Mouse (Mus musculus) intestine, embryonic 14.5 days (tissue): ENCODE results near the gene Babam2. TPM values are rescaled to one million over a fixed set of nuclear protein-coding genes. Genes with fewer than 3 reads are reported as not detected.
A peak's percentile ranks its signal among the peaks of the same experiment; 100 is the strongest.

ENCODE experiments used
- ATAC-seq: fragments of 200-750 bp; cut with Nextera tagmentation; replicated peaks from 2 replicates; pipeline ENCODE4 v1.8.0; 2017; ENCODE audit warnings: low read depth, moderate number of reproducible peaks, moderate TSS enrichment, moderate library complexity; ENCODE audit not compliant: low FRiP score, low TSS enrichment
- DNase-seq: peaks from one replicate; pipeline ENCODE4 v3.0.0-alpha.2; 2018; ENCODE audit warnings: low spot score
- H3K27ac ChIP-seq: fragments of 300-500 bp; sonication (generic); 2 replicates; pipeline ENCODE4 v1.5.1; 2014; ENCODE audit warnings: low read depth, mild to moderate bottlenecking, control low read depth
- H3K27me3 ChIP-seq: fragments of 300-500 bp; sonication (generic); replicated peaks from 2 replicates; pipeline ENCODE4 v1.6.1; 2014; ENCODE audit warnings: low read length, control low read depth; ENCODE audit not compliant: control insufficient read depth, insufficient read depth
- H3K36me3 ChIP-seq: fragments of 300-500 bp; sonication (generic); 2 replicates; pipeline ENCODE4 v1.6.1; 2014; ENCODE audit warnings: low read length, control low read depth; ENCODE audit not compliant: control insufficient read depth, insufficient read depth
- H3K4me1 ChIP-seq: fragments of 300-500 bp; sonication (generic); replicated peaks from 2 replicates; pipeline ENCODE4 v1.6.1; 2014; ENCODE audit warnings: low read length, control low read depth, mixed read lengths; ENCODE audit not compliant: control insufficient read depth, insufficient read depth
- H3K4me2 ChIP-seq: fragments of 300-500 bp; sonication (generic); 2 replicates; pipeline ENCODE4 v1.6.1; 2014; ENCODE audit warnings: low read length
- H3K4me3 ChIP-seq: fragments of 300-500 bp; sonication (generic); 2 replicates; pipeline ENCODE4 v1.5.1; 2014; ENCODE audit warnings: low read depth, low read length, control low read depth, mixed read lengths
- H3K9ac ChIP-seq: fragments of 300-500 bp; sonication (generic); 2 replicates; pipeline ENCODE4 v1.6.1; 2014; ENCODE audit warnings: mild to moderate bottlenecking, low read length
- H3K9me3 ChIP-seq: fragments of 300-500 bp; sonication (generic); 2 replicates; pipeline ENCODE4 v1.6.1; 2016; ENCODE audit warnings: low read length, control low read depth; ENCODE audit not compliant: control insufficient read depth
- WGBS: fragments of 180-500 bp; shearing (Covaris S2); extraction: QIAGEN DNeasy Blood & Tissue Kit; methylation state at CpG from one replicate; pipeline ENCODE4 v1.1.7; 2014; 5-methylcytosine and 5-hydroxymethylcytosine counted together
- polyA plus RNA-seq: library from polyadenylated mRNA; unstranded; fragments of >200 nt; fragmentation: Nextera tagmentation; extraction: Ambion mirVana; gene quantifications from 2 replicates; pipeline ENCODE4 v1.2.1, GENCODE M21; 2014

Babam2 gene
- polyA plus RNA-seq, 1 experiment from 2014 or later = 43.5 TPM

- H3K36me3 ChIP-seq = no peaks in the 10 kb centered on the region
- H3K4me2 ChIP-seq = no peak overlapping the region
- DNase-seq (no peak), ATAC-seq (no peak)
- H3K4me1 ChIP-seq = peaks cover 4% of the 10 kb centered on the region
- H3K27me3 ChIP-seq = no peaks in the 10 kb centered on the region
- no peak overlapping the region for H3K27ac ChIP-seq
- H3K4me3 ChIP-seq = no peak overlapping the region
- no peak overlapping the region for H3K9ac ChIP-seq
- H3K9me3 ChIP-seq = no peaks in the 10 kb centered on the region
Observed at GRCm38 (mm10) chr5:32038994-32039393, 341.5 kb downstream of the Babam2 start.

DNA sequence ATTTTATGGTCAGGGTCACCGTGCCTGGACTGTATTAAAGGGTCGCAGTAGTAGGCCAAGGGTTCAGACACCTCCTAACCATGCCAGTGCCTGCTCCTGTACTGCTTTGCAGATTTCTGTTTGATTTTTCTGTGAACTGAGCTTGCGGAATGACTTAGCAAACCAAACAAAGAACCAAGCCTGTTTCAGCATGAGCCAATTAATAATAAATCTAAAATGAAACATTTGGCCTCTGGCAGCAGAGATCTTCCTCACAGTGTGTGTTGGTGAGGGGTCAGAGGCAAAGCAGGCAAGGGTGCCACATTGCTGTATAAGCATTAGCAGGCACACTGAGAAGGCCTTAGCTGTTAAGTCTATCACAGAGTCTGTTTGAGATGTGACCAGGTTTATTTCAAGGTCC is 342.0 kb downstream of the Babam2 start:
- no peak for ATAC-seq
- 72% methylated on average over 3 of the region's 3 CpGs for WGBS
- no peak for DNase-seq

GRCm38 (mm10) chr5:32043153-32043552 is 345.7 kb downstream of the Babam2 start:
- H3K27ac ChIP-seq = no peak overlapping the region
- no peak overlapping the region for H3K9ac ChIP-seq
- no peaks in the 10 kb centered on the region for H3K9me3 ChIP-seq
- no peaks in the 10 kb centered on the region for H3K27me3 ChIP-seq
- 77% methylated on average over 7 of the region's 7 CpGs for WGBS
- no peak for ATAC-seq
- no peak overlapping the region for H3K4me2 ChIP-seq
- DNase-seq = no peak
- no peaks in the 10 kb centered on the region; the same call in 1 of the 2 replicates for H3K4me1 ChIP-seq
- H3K4me3 ChIP-seq = no peak overlapping the region
- H3K36me3 ChIP-seq = no peaks in the 10 kb centered on the region

More for the DNA sequence above, 342.0 kb downstream of the Babam2 start:
- Histone ChIP-seq H3K27me3 (no peaks in the 10 kb centered on the region), H3K9me3 (no peaks in the 10 kb centered on the region), H3K4me3 (no peak overlapping the region), H3K4me2 (no peak overlapping the region), H3K27ac (no peak overlapping the region), H3K36me3 (no peaks in the 10 kb centered on the region), H3K4me1 (peaks cover 4% of the 10 kb centered on the region), H3K9ac (no peak overlapping the region)

GRCm38 (mm10) chr5:32043996-32044395 is 346.5 kb downstream of the Babam2 start:
- ATAC-seq = no peak
- no peak overlapping the region for H3K4me2 ChIP-seq
- no peak overlapping the region for H3K27ac ChIP-seq
- no peaks in the 10 kb centered on the region for H3K27me3 ChIP-seq
- H3K36me3 ChIP-seq = no peaks in the 10 kb centered on the region
- no peak overlapping the region for H3K9ac ChIP-seq
- no peaks in the 10 kb centered on the region; the same call in 1 of the 2 replicates for H3K4me1 ChIP-seq
- H3K4me3 ChIP-seq = no peak overlapping the region
- H3K9me3 ChIP-seq = no peaks in the 10 kb centered on the region
- no peak for DNase-seq

- WGBS = 61% methylated on average over 1 of the region's 1 CpGs
- no peaks in the 10 kb centered on the region for H3K27me3 ChIP-seq
- DNase-seq = no peak
- no peaks in the 10 kb centered on the region for H3K36me3 ChIP-seq
- H3K9ac ChIP-seq = no peak overlapping the region
- no peak overlapping the region for H3K27ac ChIP-seq
- no peaks in the 10 kb centered on the region for H3K9me3 ChIP-seq
- 0 out of 2 replicates have a peak, but pooled peaks cover 4% of the 10 kb centered on the region for H3K4me1 ChIP-seq
- H3K4me3 ChIP-seq = no peak overlapping the region
- no peak for ATAC-seq
- H3K4me2 ChIP-seq = no peak overlapping the region
Observed at GRCm38 (mm10) chr5:32051899-32052298, 354.4 kb downstream of the Babam2 start.

GRCm38 (mm10) chr5:32052467-32052866 is 355.0 kb downstream of the Babam2 start:
- peak; percentile 13 for DNase-seq
- no peaks in the 10 kb centered on the region for H3K27me3 ChIP-seq
- 100% methylated on average over 1 of the region's 1 CpGs for WGBS
- ATAC-seq = no peak
- H3K36me3 ChIP-seq = no peaks in the 10 kb centered on the region
- H3K9me3 ChIP-seq = no peaks in the 10 kb centered on the region
- H3K4me3 ChIP-seq = no peak overlapping the region
- no peak overlapping the region for H3K27ac ChIP-seq
- H3K4me1 ChIP-seq = 0 out of 2 replicates have a peak, but pooled peaks cover 4% of the 10 kb centered on the region
- H3K9ac ChIP-seq = no peak overlapping the region
- H3K4me2 ChIP-seq = no peak overlapping the region

GRCm38 (mm10) chr5:32053476-32053875 is 356.0 kb downstream of the Babam2 start:
- H3K36me3 ChIP-seq = no peaks in the 10 kb centered on the region
- H3K4me1 ChIP-seq = peaks cover 11% of the 10 kb centered on the region
- DNase-seq (peak; percentile 47), ATAC-seq (no peak)
- no peak overlapping the region for H3K4me3 ChIP-seq
- H3K4me2 ChIP-seq = no peak overlapping the region
- no peaks in the 10 kb centered on the region for H3K27me3 ChIP-seq
- no peak overlapping the region for H3K27ac ChIP-seq
- no peak overlapping the region for H3K9ac ChIP-seq
- WGBS = 75% methylated on average over 8 of the region's 8 CpGs
- no peaks in the 10 kb centered on the region for H3K9me3 ChIP-seq

GRCm38 (mm10) chr5:32055676-32056075 is 358.2 kb downstream of the Babam2 start:
- no peaks in the 10 kb centered on the region for H3K9me3 ChIP-seq
- ATAC-seq (no peak), DNase-seq (peak; percentile 29)
- no peak overlapping the region for H3K4me3 ChIP-seq
- no peak overlapping the region for H3K27ac ChIP-seq
- H3K27me3 ChIP-seq = no peaks in the 10 kb centered on the region
- peaks cover 28% of the 10 kb centered on the region for H3K4me1 ChIP-seq
- H3K9ac ChIP-seq = no peak overlapping the region
- no peaks in the 10 kb centered on the region for H3K36me3 ChIP-seq
- 89% methylated on average over 3 of the region's 3 CpGs for WGBS
- no peak overlapping the region for H3K4me2 ChIP-seq

GRCm38 (mm10) chr5:32056126-32056525 is 358.6 kb downstream of the Babam2 start:
- DNase-seq = no peak
- Histone ChIP-seq H3K4me1 (peaks cover 28% of the 10 kb centered on the region), H3K27me3 (no peaks in the 10 kb centered on the region), H3K4me2 (no peak overlapping the region), H3K36me3 (no peaks in the 10 kb centered on the region), H3K27ac (no peak overlapping the region), H3K4me3 (no peak overlapping the region), H3K9me3 (no peaks in the 10 kb centered on the region), H3K9ac (no peak overlapping the region)
- no peak for ATAC-seq
- 52% methylated on average over 1 of the region's 1 CpGs for WGBS
